Mouse (Mus musculus) cerebellum, adult 2 months (tissue): ENCODE results near the gene Dab2ip.

Source experiments
- CTCF ChIP-seq: fragments of 200-500 bp; IDR thresholded peaks from 2 replicates; pipeline ENCODE4 v1.5.1; 2011; ENCODE audit warnings: low read depth, mild to moderate bottlenecking, control low read depth, low read length, moderate library complexity, borderline replicate concordance; ENCODE audit not compliant: insufficient read depth
- POLR2A ChIP-seq: fragments of 200-500 bp; IDR thresholded peaks from 2 replicates; pipeline ENCODE4 v1.6.1; 2011; ENCODE audit warnings: low read length, control low read depth, borderline replicate concordance; ENCODE audit not compliant: insufficient read depth

DNA sequence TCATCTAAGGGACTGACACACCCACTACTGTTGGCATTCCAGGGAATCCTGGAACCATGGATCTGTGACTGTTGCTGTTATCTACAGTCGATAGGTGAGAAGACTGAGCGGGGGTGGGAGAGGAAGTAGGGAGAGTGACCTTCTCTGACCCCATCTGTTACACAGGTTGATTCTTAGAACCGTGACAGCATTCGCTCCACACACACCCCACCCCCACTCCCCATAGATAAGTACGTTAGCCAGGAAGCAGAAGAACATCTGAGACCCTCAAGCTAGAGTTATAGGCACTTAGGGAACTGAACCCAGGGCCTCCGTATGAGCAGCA lies 48.8 kb upstream of the Dab2ip start:
- no peak for TF ChIP-seq CTCF
- no peak for TF ChIP-seq POLR2A
